Mouse (Mus musculus): Measurements from ENCODE around the gene Stk31. TPM values are rescaled to one million over a fixed set of nuclear protein-coding genes. Genes with fewer than 3 reads are reported as not detected.
"Not testable (repeated sequence)": the region's sequence is repeated elsewhere in the genome, so short reads cannot be mapped to it uniquely, and the experiment has no call there.

Gene Stk31
- polyA plus RNA-seq, 1 experiment from 2014 or later = not detected

DNA sequence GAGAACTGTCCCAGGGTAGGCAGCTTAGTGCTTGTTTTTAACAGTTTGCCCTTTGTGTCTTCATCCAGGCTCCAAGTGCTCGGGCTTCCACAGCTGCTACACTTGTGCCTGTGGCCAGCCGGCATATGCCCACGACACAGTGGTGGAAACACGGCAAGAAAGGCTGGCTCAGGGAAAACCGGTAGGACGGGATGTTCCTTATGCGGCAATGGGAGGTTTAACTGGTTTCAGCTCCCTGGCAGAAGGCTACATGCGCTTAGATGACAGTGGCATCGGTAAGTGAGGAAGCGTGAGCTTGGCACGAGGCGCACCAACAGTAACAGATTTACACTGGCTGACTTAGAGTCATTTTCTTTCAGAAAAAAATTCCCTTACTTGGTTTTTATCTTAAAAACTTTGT lies 17.1 kb upstream of the Stk31 start:
- ATAC-seq (ENCODE audit: insufficient read depth, low FRiP score, low TSS enrichment) (no peak), DNase-seq (ENCODE audit: low spot score) (no peak)
- Histone ChIP-seq H3K4me3 (ENCODE audit: low read depth, low read length) (no peak overlapping the region), H3K9ac (ENCODE audit: low read length) (no peak overlapping the region), H3K27me3 (ENCODE audit: control insufficient read depth, insufficient read depth, low read length) (no peaks in the 10 kb centered on the region), H3K36me3 (ENCODE audit: control insufficient read depth, insufficient read depth, low read length) (no peaks in the 10 kb centered on the region), H3K27ac (ENCODE audit: low read depth, low read length) (no peak overlapping the region), H3K9me3 (ENCODE audit: control insufficient read depth, low read length) (no peaks in the 10 kb centered on the region), H3K4me1 (ENCODE audit: control insufficient read depth, insufficient read depth, low read length) (no peaks in the 10 kb centered on the region), H3K4me2 (ENCODE audit: low read depth) (no peak overlapping the region)
- 70% methylated on average over 12 of the region's 12 CpGs for WGBS

DNA sequence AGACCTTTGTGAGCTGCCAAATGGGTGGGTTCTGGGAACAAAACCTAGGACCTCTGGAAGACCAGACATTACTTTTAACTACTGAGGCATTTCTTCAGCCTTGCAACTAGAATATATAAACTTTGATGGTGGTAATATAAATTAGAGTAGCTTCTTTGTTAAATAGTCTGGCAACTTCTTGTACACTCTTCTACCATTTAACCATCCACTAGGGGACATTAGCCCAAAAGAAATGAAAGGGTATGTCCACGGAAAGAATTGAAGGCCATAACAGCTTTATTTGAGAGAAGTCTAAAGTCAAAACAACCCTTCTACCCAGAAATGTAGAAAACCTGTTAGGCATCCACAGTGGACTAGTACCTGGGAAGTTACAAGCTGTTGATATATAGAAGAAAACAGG lies 1.1 kb upstream of the Stk31 start:
- H3K27me3 ChIP-seq (ENCODE audit: control insufficient read depth, insufficient read depth, low read length) = no peaks in the 10 kb centered on the region
- no peak for DNase-seq (ENCODE audit: low spot score)
- ATAC-seq (ENCODE audit: insufficient read depth, low FRiP score, low TSS enrichment) = no peak
- WGBS = 68% methylated on average over 1 of the region's 1 CpGs
- H3K4me1 ChIP-seq (ENCODE audit: control insufficient read depth, insufficient read depth, low read length) = no peaks in the 10 kb centered on the region
- H3K36me3 ChIP-seq (ENCODE audit: control insufficient read depth, insufficient read depth, low read length) = no peaks in the 10 kb centered on the region
- H3K4me2 ChIP-seq (ENCODE audit: low read depth) = no peak overlapping the region
- no peak overlapping the region for H3K4me3 ChIP-seq (ENCODE audit: low read depth, low read length)
- no peak overlapping the region for H3K27ac ChIP-seq (ENCODE audit: low read depth, low read length)
- no peak overlapping the region for H3K9ac ChIP-seq (ENCODE audit: low read length)
- H3K9me3 ChIP-seq (ENCODE audit: control insufficient read depth, low read length) = no peaks in the 10 kb centered on the region

DNA sequence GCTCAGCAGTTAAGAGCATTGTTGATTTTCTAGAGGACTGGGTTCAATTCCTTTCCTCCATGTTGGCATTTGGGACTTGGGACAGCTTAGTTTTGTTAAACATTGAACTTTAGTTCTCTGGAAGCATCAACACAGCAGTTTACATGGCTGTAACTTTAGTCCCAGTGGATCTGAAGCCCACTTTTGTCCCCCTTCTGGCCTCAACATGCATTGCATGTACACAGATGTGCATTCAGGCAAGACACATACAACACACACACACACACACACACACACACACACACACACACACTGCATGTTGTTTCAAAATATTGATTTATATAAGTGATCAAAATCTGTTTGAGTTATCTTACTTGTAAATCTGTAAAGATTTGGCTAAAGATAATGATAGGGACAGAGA lies 2.1 kb downstream of the Stk31 start:
- H3K4me3 ChIP-seq (ENCODE audit: low read depth, low read length) = no peak overlapping the region
- peak; percentile 21 for DNase-seq (ENCODE audit: low spot score)
- no peaks in the 10 kb centered on the region for H3K4me1 ChIP-seq (ENCODE audit: control insufficient read depth, insufficient read depth, low read length)
- H3K27ac ChIP-seq (ENCODE audit: low read depth, low read length) = no peak overlapping the region
- no peak overlapping the region for H3K4me2 ChIP-seq (ENCODE audit: low read depth)
- no peak overlapping the region for H3K9ac ChIP-seq (ENCODE audit: low read length)
- H3K9me3 ChIP-seq (ENCODE audit: control insufficient read depth, low read length) = no peaks in the 10 kb centered on the region
- no peaks in the 10 kb centered on the region for H3K27me3 ChIP-seq (ENCODE audit: control insufficient read depth, insufficient read depth, low read length)
- H3K36me3 ChIP-seq (ENCODE audit: control insufficient read depth, insufficient read depth, low read length) = no peaks in the 10 kb centered on the region
- no peak for ATAC-seq (ENCODE audit: insufficient read depth, low FRiP score, low TSS enrichment)

DNA sequence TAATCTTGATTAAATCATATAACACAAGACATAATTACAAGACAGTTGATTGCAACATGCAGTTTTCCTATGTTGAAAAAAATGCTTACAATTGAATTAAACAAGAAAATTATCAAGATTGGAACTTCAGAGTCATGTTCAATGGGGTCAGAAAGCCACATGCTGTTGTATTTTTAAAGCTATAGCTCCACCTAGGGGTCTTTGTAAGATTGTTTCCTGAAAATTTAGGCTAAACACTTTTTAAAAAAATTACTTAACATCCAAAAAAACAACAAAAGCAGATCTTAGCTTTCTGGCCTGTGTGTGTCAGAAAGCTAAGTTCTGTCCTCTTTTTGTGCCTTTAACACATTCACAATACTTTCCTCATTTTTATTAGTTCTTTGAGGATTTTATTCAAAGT lies 3.0 kb downstream of the Stk31 start:
- Histone ChIP-seq H3K27me3 (ENCODE audit: control insufficient read depth, insufficient read depth, low read length) (no peaks in the 10 kb centered on the region), H3K9me3 (ENCODE audit: control insufficient read depth, low read length) (no peaks in the 10 kb centered on the region), H3K27ac (ENCODE audit: low read depth, low read length) (no peak overlapping the region), H3K4me2 (ENCODE audit: low read depth) (no peak overlapping the region), H3K36me3 (ENCODE audit: control insufficient read depth, insufficient read depth, low read length) (no peaks in the 10 kb centered on the region), H3K4me1 (ENCODE audit: control insufficient read depth, insufficient read depth, low read length) (no peaks in the 10 kb centered on the region), H3K9ac (ENCODE audit: low read length) (no peak overlapping the region), H3K4me3 (ENCODE audit: low read depth, low read length) (no peak overlapping the region)
- no peak for DNase-seq (ENCODE audit: low spot score)
- ATAC-seq (ENCODE audit: insufficient read depth, low FRiP score, low TSS enrichment) = no peak

DNA sequence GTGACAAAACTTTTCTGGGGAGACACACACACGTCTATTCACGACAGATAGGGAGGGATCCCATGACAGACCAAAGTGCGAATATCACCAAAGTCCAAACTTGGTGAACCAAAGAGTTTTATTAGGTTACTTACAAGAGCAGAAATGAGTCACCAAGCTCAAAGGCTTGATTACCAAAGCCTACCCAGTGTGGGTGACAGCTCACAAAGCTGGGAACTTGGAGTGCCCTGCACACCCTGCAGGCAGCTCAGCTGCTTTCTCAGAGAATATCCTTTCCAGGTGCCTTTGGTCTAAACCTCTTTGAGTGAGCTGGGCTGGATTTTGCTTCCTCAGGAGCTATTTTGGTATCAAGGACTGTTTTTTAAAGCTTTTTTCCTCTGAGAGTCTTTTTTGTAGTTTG lies 15.4 kb downstream of the Stk31 start:
- Histone ChIP-seq H3K9me3 (ENCODE audit: control insufficient read depth, low read length) (no peaks in the 10 kb centered on the region), H3K36me3 (ENCODE audit: control insufficient read depth, insufficient read depth, low read length) (no peaks in the 10 kb centered on the region), H3K4me1 (ENCODE audit: control insufficient read depth, insufficient read depth, low read length) (no peaks in the 10 kb centered on the region), H3K27me3 (ENCODE audit: control insufficient read depth, insufficient read depth, low read length) (no peaks in the 10 kb centered on the region), H3K4me2 (ENCODE audit: low read depth) (no peak overlapping the region), H3K27ac (ENCODE audit: low read depth, low read length) (no peak overlapping the region), H3K9ac (ENCODE audit: low read length) (no peak overlapping the region), H3K4me3 (ENCODE audit: low read depth, low read length) (no peak overlapping the region)
- 90% methylated on average over 3 of the region's 3 CpGs for WGBS
- DNase-seq (ENCODE audit: low spot score) (no peak), ATAC-seq (ENCODE audit: insufficient read depth, low FRiP score, low TSS enrichment) (no peak)

DNA sequence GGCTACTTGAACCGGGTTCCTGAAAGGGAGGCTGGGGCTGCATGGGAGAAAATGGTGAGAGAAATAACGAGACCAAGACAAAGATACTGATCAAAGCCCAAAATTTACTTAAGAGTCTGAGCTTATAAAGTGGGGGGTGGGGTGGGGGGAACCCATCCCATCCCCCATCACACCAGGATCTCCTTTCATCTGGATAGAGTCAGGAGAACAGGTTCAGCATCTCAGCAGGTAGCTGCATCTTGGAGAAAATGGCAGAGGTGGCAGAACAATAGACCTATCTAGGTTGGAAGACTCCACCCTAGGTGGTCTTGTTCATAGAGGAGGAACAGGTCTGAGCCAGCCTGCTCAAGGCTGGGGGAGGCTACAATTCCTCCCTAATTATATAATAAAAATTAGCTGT lies 17.6 kb downstream of the Stk31 start:
- not testable (repeated sequence) for H3K27ac ChIP-seq (ENCODE audit: low read depth, low read length); H3K9me3 ChIP-seq (ENCODE audit: control insufficient read depth, low read length); ATAC-seq (ENCODE audit: insufficient read depth, low FRiP score, low TSS enrichment); H3K4me2 ChIP-seq (ENCODE audit: low read depth); H3K9ac ChIP-seq (ENCODE audit: low read length); H3K4me3 ChIP-seq (ENCODE audit: low read depth, low read length); H3K27me3 ChIP-seq (ENCODE audit: control insufficient read depth, insufficient read depth, low read length); H3K4me1 ChIP-seq (ENCODE audit: control insufficient read depth, insufficient read depth, low read length); H3K36me3 ChIP-seq (ENCODE audit: control insufficient read depth, insufficient read depth, low read length); DNase-seq (ENCODE audit: low spot score)
- WGBS = 74% methylated on average over 2 of the region's 2 CpGs

DNA sequence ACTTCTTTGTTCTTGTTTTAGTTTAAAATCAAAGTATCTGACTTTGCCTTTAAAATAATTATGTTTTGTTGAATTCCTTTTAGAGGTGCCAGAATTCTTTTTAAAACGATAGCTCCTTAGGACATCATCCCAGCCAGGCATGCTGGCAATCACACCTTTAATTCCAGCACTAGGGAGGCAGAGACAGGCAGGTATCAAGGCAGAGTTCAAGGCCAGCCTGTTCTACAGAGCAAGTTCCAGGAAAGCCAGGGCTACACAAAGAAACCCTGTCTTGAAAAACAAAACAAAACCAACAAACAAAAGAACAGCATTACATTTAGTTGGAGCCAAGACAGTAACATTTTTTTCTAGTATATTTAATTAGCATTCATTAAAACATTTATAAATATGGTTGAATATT lies 20.6 kb downstream of the Stk31 start:
- Histone ChIP-seq H3K27ac (ENCODE audit: low read depth, low read length) (no peak overlapping the region), H3K36me3 (ENCODE audit: control insufficient read depth, insufficient read depth, low read length) (no peaks in the 10 kb centered on the region), H3K27me3 (ENCODE audit: control insufficient read depth, insufficient read depth, low read length) (no peaks in the 10 kb centered on the region), H3K9ac (ENCODE audit: low read length) (no peak overlapping the region), H3K4me1 (ENCODE audit: control insufficient read depth, insufficient read depth, low read length) (no peaks in the 10 kb centered on the region), H3K4me3 (ENCODE audit: low read depth, low read length) (no peak overlapping the region), H3K4me2 (ENCODE audit: low read depth) (no peak overlapping the region), H3K9me3 (ENCODE audit: control insufficient read depth, low read length) (no peaks in the 10 kb centered on the region)
- ATAC-seq (ENCODE audit: insufficient read depth, low FRiP score, low TSS enrichment) (no peak), DNase-seq (ENCODE audit: low spot score) (no peak)
- 90% methylated on average over 1 of the region's 1 CpGs for WGBS

DNA sequence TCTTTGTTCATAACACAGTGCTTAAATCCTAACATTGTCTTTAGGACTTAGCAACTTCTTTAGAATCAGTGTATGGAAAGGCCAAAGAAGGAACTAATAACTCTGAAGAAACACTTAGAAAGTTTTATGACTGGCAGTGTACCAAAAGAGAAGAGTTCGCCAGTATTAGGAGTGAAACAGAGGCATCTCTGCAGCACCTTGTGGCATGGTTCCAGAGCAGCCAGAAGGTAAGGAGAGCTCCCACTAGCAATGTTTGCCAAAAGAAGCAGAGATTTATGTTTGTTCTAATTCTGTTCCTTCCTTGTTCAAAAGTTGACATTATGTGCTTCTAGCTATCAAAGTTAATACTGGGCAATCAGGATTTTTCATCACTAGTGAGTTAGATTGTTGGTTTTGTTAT lies 41.9 kb downstream of the Stk31 start:
- Histone ChIP-seq H3K36me3 (ENCODE audit: control insufficient read depth, insufficient read depth, low read length) (no peaks in the 10 kb centered on the region), H3K4me2 (ENCODE audit: low read depth) (no peak overlapping the region), H3K4me1 (ENCODE audit: control insufficient read depth, insufficient read depth, low read length) (no peaks in the 10 kb centered on the region), H3K4me3 (ENCODE audit: low read depth, low read length) (no peak overlapping the region), H3K27me3 (ENCODE audit: control insufficient read depth, insufficient read depth, low read length) (no peaks in the 10 kb centered on the region), H3K9me3 (ENCODE audit: control insufficient read depth, low read length) (no peaks in the 10 kb centered on the region), H3K9ac (ENCODE audit: low read length) (no peak overlapping the region), H3K27ac (ENCODE audit: low read depth, low read length) (no peak overlapping the region)
- ATAC-seq (ENCODE audit: insufficient read depth, low FRiP score, low TSS enrichment) = no peak
- no peak for DNase-seq (ENCODE audit: low spot score)
- WGBS = 76% methylated on average over 1 of the region's 1 CpGs

DNA sequence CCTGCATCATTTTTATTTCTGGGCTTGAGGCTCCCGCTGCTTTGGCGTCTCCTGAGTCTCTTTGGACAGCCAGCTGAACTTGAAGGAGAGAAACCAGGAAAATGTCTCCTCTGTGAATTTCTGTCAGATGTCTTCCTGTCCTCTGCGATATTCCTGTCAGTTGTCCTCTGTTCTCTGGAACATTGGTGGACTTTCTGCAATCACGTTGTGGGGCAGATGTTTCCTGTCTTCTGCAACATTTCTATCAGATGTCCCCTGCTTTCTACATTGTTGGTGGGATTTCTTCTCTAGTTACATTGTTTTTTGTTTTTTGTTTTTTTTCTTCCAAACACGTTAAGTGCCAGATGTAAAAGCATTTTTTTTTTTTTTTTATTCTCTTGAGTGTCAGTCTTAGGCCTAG lies 62.7 kb downstream of the Stk31 start:
- Histone ChIP-seq H3K9ac (ENCODE audit: low read length) (no peak overlapping the region), H3K4me2 (ENCODE audit: low read depth) (no peak overlapping the region), H3K4me3 (ENCODE audit: low read depth, low read length) (no peak overlapping the region), H3K27ac (ENCODE audit: low read depth, low read length) (no peak overlapping the region), H3K27me3 (ENCODE audit: control insufficient read depth, insufficient read depth, low read length) (no peaks in the 10 kb centered on the region), H3K36me3 (ENCODE audit: control insufficient read depth, insufficient read depth, low read length) (no peaks in the 10 kb centered on the region), H3K9me3 (ENCODE audit: control insufficient read depth, low read length) (no peaks in the 10 kb centered on the region), H3K4me1 (ENCODE audit: control insufficient read depth, insufficient read depth, low read length) (no peaks in the 10 kb centered on the region)
- WGBS = 83% methylated on average over 5 of the region's 5 CpGs
- DNase-seq (ENCODE audit: low spot score) = no peak
- ATAC-seq (ENCODE audit: insufficient read depth, low FRiP score, low TSS enrichment) = no peak
